ENCODE assay signal across 19 mouse cellular contexts in the genomic region with DNA sequence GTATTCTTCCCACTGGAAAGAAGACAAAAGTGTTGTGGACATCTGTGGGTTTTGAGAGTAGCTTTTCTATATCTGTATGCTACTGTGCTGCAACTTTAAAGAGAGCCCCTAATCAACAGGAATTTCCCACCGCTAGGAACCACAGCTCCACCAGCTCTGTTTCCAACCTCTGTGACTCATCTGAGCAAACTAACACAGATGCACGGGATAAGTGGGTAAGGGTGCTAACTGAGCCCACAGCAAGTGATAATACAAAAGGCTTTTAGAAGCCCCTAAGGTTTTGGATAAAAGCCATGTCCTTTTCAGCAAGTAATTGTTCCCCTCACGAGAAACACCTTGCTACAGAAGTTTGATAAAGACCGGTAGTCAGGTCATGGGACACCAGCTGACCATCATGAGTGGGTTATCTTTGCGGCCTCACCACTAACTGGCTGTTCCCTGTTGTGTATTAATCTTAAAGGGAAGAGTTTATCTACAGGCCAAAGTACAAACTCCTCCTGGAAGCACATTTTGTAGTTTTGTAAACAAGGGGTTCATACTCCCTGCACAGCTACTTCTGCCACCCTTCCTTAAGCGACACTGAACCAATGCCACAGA. TPM values are rescaled to one million over a fixed set of nuclear protein-coding genes. Genes with fewer than 3 reads are reported as not detected.
DNase-seq lines count a peak whose midpoint lies in the region; ATAC-seq and TF ChIP-seq lines count a peak whose summit lies in the region.
"Had no signal": no experiment of that assay in that cellular context is flagged by ENCODE, and none has a peak within 500 bp of the region (broad histone marks: within the 10 kb centered on the region; RNA-seq: fewer than 3 reads in every experiment).

No protein-coding gene starts in this region.

- ATAC-seq in kidney, embryonic 15.5 days (replicated peaks; ENCODE audit: low FRiP score) = no peak
- peak; percentile 79 for ATAC-seq in heart, embryonic 16.5 days (replicated peaks; ENCODE audit: extremely low read depth, insufficient read depth, low FRiP score)
- ATAC-seq: activated CD4-positive, CD25-positive, alpha-beta regulatory T cell, adult 4 months; forebrain, embryonic 14.5 days; hindbrain, embryonic 16.5 days; midbrain, embryonic 13.5 days had no signal

- TF ChIP-seq CTCF in small intestine, adult 2 months (IDR thresholded peaks at IDR 0.05; ENCODE audit: extremely low read depth, insufficient read length, insufficient replicate concordance, low read depth, low read length) = no peak

- H3K9ac ChIP-seq in kidney, embryonic 15.5 days = no peak overlapping the region
- no peak overlapping the region; the same call in 1 of the 2 replicates for H3K9ac ChIP-seq in heart, embryonic 16.5 days (ENCODE audit: low read length)
- H3K9ac ChIP-seq: midbrain, embryonic 13.5 days had no signal

- TF ChIP-seq POLR2A in small intestine, adult 2 months (IDR thresholded peaks at IDR 0.05; ENCODE audit: low read depth, low read length) = no peak

- H3K9me3 ChIP-seq in kidney, embryonic 15.5 days (replicated peaks) = no peaks in the 10 kb centered on the region
- no peaks in the 10 kb centered on the region for H3K9me3 ChIP-seq in heart, embryonic 10.5 days
- H3K9me3 ChIP-seq in heart, embryonic 16.5 days (replicated peaks; ENCODE audit: control insufficient read depth, low read length) = no peaks in the 10 kb centered on the region
- H3K9me3 ChIP-seq: midbrain, embryonic 13.5 days had no signal

- H3K27ac ChIP-seq in kidney, embryonic 15.5 days = no peak overlapping the region
- H3K27ac ChIP-seq in heart, embryonic 10.5 days = peak overlapping the region; percentile 62; the same call in 1 of the 2 replicates
- H3K27ac ChIP-seq in heart, embryonic 16.5 days (ENCODE audit: low read length) = peak overlapping the region; percentile 77
- H3K27ac ChIP-seq in small intestine, adult 2 months (ENCODE audit: insufficient read depth, low read depth, low read length) = peak overlapping the region; percentile 92
- H3K27ac ChIP-seq: macrophage; midbrain, embryonic 13.5 days had no signal

- no peak overlapping the region for H3K4me3 ChIP-seq in kidney, embryonic 15.5 days (replicated peaks)
- H3K4me3 ChIP-seq in heart, embryonic 10.5 days = no peak overlapping the region
- no peak overlapping the region for H3K4me3 ChIP-seq in heart, embryonic 16.5 days (ENCODE audit: low read length)
- H3K4me3 ChIP-seq in small intestine, adult 2 months (ENCODE audit: low read depth, low read length) = peak overlapping the region; percentile 37
- H3K4me3 ChIP-seq: midbrain, embryonic 13.5 days had no signal

- H3K27me3 ChIP-seq in kidney, embryonic 15.5 days = no peaks in the 10 kb centered on the region
- no peaks in the 10 kb centered on the region for H3K27me3 ChIP-seq in heart, embryonic 10.5 days (ENCODE audit: insufficient read depth, poor library complexity, severe bottlenecking)
- no peaks in the 10 kb centered on the region for H3K27me3 ChIP-seq in heart, embryonic 16.5 days (ENCODE audit: control insufficient read depth, insufficient read depth, low read length)
- no peaks in the 10 kb centered on the region for H3K27me3 ChIP-seq in small intestine, adult 2 months (ENCODE audit: control insufficient read depth, insufficient read depth, low read length)
- H3K27me3 ChIP-seq: midbrain, embryonic 13.5 days had no signal

- WGBS in kidney, embryonic 15.5 days = 86% methylated on average over 6 of the region's 6 CpGs
- 43% methylated on average over 6 of the region's 6 CpGs for WGBS in heart, embryonic 10.5 days
- WGBS in heart, embryonic 16.5 days = 40% methylated on average over 6 of the region's 6 CpGs
- WGBS in small intestine, adult 2 months = 28% methylated on average over 6 of the region's 6 CpGs

- DNase-seq in kidney, adult 9 months = peak; percentile 84
- DNase-seq in heart, embryonic 10.5 days (ENCODE audit: low spot score) = no peak
- no peak for DNase-seq in Muller cell, postnatal 12 days (ENCODE audit: inconsistent ontology term)
- no peak for DNase-seq in cerebellum, postnatal 36 days
- DNase-seq: cerebellum, postnatal 10 days; layer of hippocampus, postnatal 36 days; lung, adult 2 months; right cerebral cortex, adult 18-20 months had no signal

- no peaks in the 10 kb centered on the region for H3K36me3 ChIP-seq in kidney, embryonic 15.5 days
- no peaks in the 10 kb centered on the region for H3K36me3 ChIP-seq in heart, embryonic 10.5 days
- no peaks in the 10 kb centered on the region for H3K36me3 ChIP-seq in heart, embryonic 16.5 days (ENCODE audit: control insufficient read depth, insufficient read depth)
- no peaks in the 10 kb centered on the region for H3K36me3 ChIP-seq in small intestine, adult 2 months (ENCODE audit: control insufficient read depth, insufficient read depth, low read length)
- H3K36me3 ChIP-seq: midbrain, embryonic 13.5 days had no signal

- no peak overlapping the region for H3K4me2 ChIP-seq in kidney, embryonic 15.5 days
- peak overlapping the region; percentile 17; the same call in 1 of the 2 replicates for H3K4me2 ChIP-seq in heart, embryonic 16.5 days (ENCODE audit: low read depth, low read length)
- H3K4me2 ChIP-seq: midbrain, embryonic 13.5 days had no signal

- H3K4me1 ChIP-seq in kidney, embryonic 15.5 days = peaks cover 5% of the 10 kb centered on the region
- peaks cover 26% of the 10 kb centered on the region for H3K4me1 ChIP-seq in heart, embryonic 10.5 days
- peaks cover 21% of the 10 kb centered on the region for H3K4me1 ChIP-seq in heart, embryonic 16.5 days (ENCODE audit: control insufficient read depth, insufficient read depth, low read length)
- H3K4me1 ChIP-seq in small intestine, adult 2 months (ENCODE audit: control insufficient read depth, insufficient read depth, insufficient read length, low read length) = peaks cover 14% of the 10 kb centered on the region; the same call in 1 of the 2 replicates

RNA-seq across cellular contexts. Expression of a gene that starts 29.2 kb away (rescaled TPM):
- polyA plus RNA-seq in kidney, embryonic 15.5 days (2015; fragmentation: Nextera tagmentation; extraction: Ambion mirVana) = 0.22 and 0.31 TPM in 2 replicates
- polyA plus RNA-seq in heart, embryonic 10.5 days (2016; fragmentation: Nextera tagmentation; extraction: Ambion mirVana) = 0.93 and 1.5 TPM in 2 replicates
- polyA plus RNA-seq in heart, embryonic 16.5 days (2015; fragmentation: Nextera tagmentation; extraction: Ambion mirVana) = 0.14 and 0.28 TPM in 2 replicates
- 0.09 TPM in 1 of 2 replicates, not detected in the other for polyA plus RNA-seq in small intestine, adult 2 months (2012; rRNA removed)
- polyA plus RNA-seq: activated CD4-positive, CD25-positive, alpha-beta regulatory T cell, adult 4 months; forebrain, embryonic 14.5 days; hindbrain, embryonic 16.5 days; lung, adult 2 months; macrophage; urinary bladder, adult 2 months had no signal

RNA-seq across cellular contexts. Expression of a gene that starts 39.0 kb away (rescaled TPM):
- 0.26 and 0.46 TPM in 2 replicates for polyA plus RNA-seq in kidney, embryonic 15.5 days (2015; fragmentation: Nextera tagmentation; extraction: Ambion mirVana)
- polyA plus RNA-seq in heart, embryonic 10.5 days (2016; fragmentation: Nextera tagmentation; extraction: Ambion mirVana) = 0.46 and 0.51 TPM in 2 replicates
- polyA plus RNA-seq in heart, embryonic 16.5 days (2015; fragmentation: Nextera tagmentation; extraction: Ambion mirVana) = not detected in 2 replicates
- polyA plus RNA-seq in small intestine, adult 2 months (2012; rRNA removed) = 0.16 TPM in 1 of 2 replicates, not detected in the other
- polyA plus RNA-seq: activated CD4-positive, CD25-positive, alpha-beta regulatory T cell, adult 4 months; forebrain, embryonic 14.5 days; hindbrain, embryonic 16.5 days; lung, adult 2 months; macrophage; midbrain, embryonic 13.5 days; urinary bladder, adult 2 months had no signal

RNA-seq across cellular contexts. Expression of a gene that starts 45.1 kb away (rescaled TPM):
- 0.25 and 0.51 TPM in 2 replicates for polyA plus RNA-seq in kidney, embryonic 15.5 days (2015; fragmentation: Nextera tagmentation; extraction: Ambion mirVana)
- 0.33 and 0.62 TPM in 2 replicates for polyA plus RNA-seq in heart, embryonic 10.5 days (2016; fragmentation: Nextera tagmentation; extraction: Ambion mirVana)
- polyA plus RNA-seq in heart, embryonic 16.5 days (2015; fragmentation: Nextera tagmentation; extraction: Ambion mirVana) = not detected in 2 replicates
- polyA plus RNA-seq in small intestine, adult 2 months (2012; rRNA removed) = 0.27 and 0.42 TPM in 2 replicates
- polyA plus RNA-seq: activated CD4-positive, CD25-positive, alpha-beta regulatory T cell, adult 4 months; forebrain, embryonic 14.5 days; hindbrain, embryonic 16.5 days; lung, adult 2 months; macrophage; midbrain, embryonic 13.5 days; urinary bladder, adult 2 months had no signal

RNA-seq across cellular contexts. Expression of a gene that starts 50.8 kb away (rescaled TPM):
- 0.42 and 0.55 TPM in 2 replicates for polyA plus RNA-seq in kidney, embryonic 15.5 days (2015; fragmentation: Nextera tagmentation; extraction: Ambion mirVana)
- polyA plus RNA-seq in heart, embryonic 10.5 days (2016; fragmentation: Nextera tagmentation; extraction: Ambion mirVana) = 0.55 TPM in 1 of 2 replicates, not detected in the other
- polyA plus RNA-seq in heart, embryonic 16.5 days (2015; fragmentation: Nextera tagmentation; extraction: Ambion mirVana) = not detected in 2 replicates
- polyA plus RNA-seq in small intestine, adult 2 months (2012; rRNA removed) = 1.3 TPM in 1 of 2 replicates, not detected in the other
- polyA plus RNA-seq: activated CD4-positive, CD25-positive, alpha-beta regulatory T cell, adult 4 months; forebrain, embryonic 14.5 days; gonadal fat pad, adult 2 months; hindbrain, embryonic 16.5 days; lung, adult 2 months; macrophage; midbrain, embryonic 13.5 days; testis, adult 2 months; urinary bladder, adult 2 months had no signal

RNA-seq across cellular contexts. Expression of a gene that starts 56.8 kb away (rescaled TPM):
- 0.19 and 0.71 TPM in 2 replicates for polyA plus RNA-seq in kidney, embryonic 15.5 days (2015; fragmentation: Nextera tagmentation; extraction: Ambion mirVana)
- polyA plus RNA-seq in heart, embryonic 10.5 days (2016; fragmentation: Nextera tagmentation; extraction: Ambion mirVana) = 0.18 TPM in 1 of 2 replicates, not detected in the other
- polyA plus RNA-seq in heart, embryonic 16.5 days (2015; fragmentation: Nextera tagmentation; extraction: Ambion mirVana) = not detected in 2 replicates
- polyA plus RNA-seq in small intestine, adult 2 months (2012; rRNA removed) = 0.13 TPM in 1 of 2 replicates, not detected in the other
- polyA plus RNA-seq: activated CD4-positive, CD25-positive, alpha-beta regulatory T cell, adult 4 months; forebrain, embryonic 14.5 days; hindbrain, embryonic 16.5 days; lung, adult 2 months; macrophage; midbrain, embryonic 13.5 days; urinary bladder, adult 2 months had no signal
